Mouse (Mus musculus) G1E-ER4 (cell line): Measurements from ENCODE around the gene Kcnab3. TPM values are rescaled to one million over a fixed set of nuclear protein-coding genes. Genes with fewer than 3 reads are reported as not detected.

Experiments used
- GATA1 ChIP-seq: IDR thresholded peaks from one replicate; pipeline ENCODE4 v1.8.0; 2012; ENCODE audit warnings: low read length, inconsistent platforms
- polyA plus RNA-seq: library from polyadenylated mRNA; stranded (reverse); fragments of >175 nt; gene quantifications from 2 replicates; pipeline ENCODE4 v1.2.3, GENCODE M21; 2012

The Kcnab3 gene
- polyA plus RNA-seq: 2.1 and 2.7 TPM in 2 replicates

DNA sequence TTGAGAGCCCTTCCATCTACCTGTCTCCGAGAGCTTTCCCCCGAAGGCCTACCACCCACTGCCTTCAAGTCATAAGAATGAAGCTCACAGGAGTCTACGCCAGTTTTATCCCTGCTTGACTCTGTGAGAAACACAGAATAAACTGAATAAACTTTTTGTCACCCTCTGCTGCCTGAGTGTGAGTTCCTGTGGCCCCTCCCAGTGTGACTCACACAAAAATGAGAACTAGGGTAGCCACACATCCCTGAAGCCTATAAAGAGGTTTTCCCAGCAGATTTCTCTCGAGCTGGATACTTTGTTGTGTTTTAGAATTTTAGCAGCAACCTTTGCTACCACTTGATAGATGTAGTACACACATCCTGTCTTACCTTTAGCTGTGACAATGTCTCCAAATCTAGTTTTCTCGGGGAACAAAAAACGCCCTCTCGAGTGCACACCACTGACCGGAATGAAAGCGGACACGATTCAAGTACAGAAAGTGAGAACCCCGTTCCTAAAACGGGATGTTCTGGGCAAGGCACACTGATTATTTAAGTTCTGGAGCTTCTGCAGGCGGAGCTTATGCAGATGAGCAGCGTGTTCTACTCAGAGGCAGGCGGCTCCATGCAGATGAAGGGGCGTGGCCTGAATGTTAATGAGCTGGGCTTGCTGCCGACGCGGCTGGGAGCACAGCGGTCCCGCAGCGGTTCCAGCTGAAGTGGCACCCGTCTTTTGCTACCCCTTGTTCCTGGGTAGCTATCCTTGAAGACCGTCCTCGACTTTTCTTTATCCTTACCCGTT lies at the start of gene Kcnab3:
Kcnab3 (plus strand) TSS at position 631 of the 780 bp plus-strand sequence.
- TF ChIP-seq GATA1: no peak

DNA sequence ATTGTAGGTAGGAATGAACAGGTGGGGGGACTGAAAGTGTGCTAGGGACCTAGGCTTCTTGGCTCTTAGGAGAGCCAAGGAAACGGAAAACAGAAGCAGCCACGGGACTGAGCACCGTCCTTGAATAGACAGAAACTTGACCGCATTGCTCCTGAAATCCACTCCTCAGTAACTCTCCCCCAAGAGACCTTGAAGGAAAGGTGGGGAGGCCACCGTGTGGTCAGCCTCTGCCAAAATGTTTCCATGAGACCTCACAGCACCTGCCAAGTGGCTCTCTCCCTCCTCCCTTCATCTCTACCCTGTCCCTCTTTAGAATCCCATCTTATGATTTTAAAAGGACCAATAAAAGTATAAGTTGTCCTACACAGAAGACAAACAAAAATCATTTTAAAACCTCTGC lies 48.8 kb upstream of the Kcnab3 start:
- no peak for TF ChIP-seq GATA1

DNA sequence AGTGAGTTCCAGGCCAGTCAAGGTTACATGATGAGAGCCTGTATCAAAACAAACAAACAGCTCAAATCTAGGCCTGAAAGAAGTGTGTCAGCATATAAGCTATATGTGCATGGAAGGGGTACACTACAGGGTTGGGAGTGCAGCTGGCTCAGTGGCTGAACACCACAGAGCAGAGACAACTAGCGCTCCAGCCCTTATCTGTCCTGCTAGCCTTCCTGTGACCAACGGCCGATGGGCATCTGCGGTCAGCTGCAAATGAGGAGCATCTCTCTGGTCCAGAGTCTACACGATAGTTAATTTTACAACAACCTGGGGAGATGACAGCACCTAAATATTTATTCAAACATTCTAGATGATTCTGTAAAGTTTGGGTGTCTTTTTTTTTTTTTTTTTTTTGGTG lies 34.9 kb upstream of the Kcnab3 start:
- no peak for TF ChIP-seq GATA1

DNA sequence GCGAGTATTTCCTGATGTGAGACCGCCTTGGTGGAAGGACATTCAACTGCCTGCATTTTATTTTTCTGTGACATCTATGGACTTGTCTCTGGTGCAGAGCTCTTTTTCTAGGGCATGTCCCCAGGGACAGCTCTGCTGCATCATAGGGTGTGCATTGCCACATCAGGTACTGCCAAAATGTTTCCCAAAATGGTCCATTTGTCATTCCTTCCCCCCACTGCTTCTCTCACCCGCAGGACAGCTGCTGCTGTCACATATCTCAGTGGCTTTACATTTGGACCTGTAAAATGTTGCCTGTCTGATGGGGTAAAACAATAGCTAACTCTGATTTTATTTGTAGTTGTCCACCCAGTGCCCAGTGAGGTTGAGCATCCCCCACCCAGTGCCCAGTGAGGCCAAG lies 30.8 kb upstream of the Kcnab3 start:
- TF ChIP-seq GATA1: no peak

DNA sequence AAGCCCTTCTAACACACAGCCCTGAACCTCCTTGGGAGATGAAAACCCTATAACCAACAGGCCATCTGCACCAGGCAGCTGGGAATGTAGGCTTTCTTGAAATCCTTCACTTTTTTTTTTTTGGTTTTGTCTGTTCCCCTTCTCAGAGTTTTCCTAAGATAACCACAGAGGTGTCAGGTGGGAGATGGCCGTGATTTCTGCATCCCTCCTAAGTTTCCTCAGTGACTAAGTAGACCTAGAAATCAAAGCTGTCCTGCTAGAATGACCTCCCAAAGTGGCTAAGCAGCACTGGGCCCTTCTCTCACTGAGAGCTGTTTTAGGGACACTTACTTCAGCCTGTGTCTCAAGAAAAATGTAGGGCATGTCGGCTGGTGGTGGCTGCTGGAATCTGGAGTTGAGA lies 28.3 kb upstream of the Kcnab3 start:
- no peak for TF ChIP-seq GATA1

DNA sequence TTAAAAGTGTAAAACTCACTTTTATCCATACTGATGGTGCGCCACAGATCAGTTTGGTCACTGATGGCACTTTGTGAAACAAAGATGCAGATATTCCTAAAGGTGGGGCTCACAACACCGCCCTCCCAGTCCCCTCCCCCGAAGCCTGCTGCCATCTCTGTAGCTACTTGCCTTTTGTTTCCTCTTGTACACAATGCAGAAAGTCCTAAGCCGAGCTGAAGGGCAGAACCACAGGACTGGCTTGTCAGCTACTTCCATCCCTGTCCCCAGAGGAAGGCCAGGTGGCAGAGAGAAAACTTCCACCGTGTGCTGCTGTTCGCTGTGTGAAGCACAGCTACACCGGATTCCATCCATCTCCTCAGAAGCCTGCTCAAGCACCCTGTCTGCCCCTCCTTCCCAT lies 27.8 kb upstream of the Kcnab3 start:
- no peak for TF ChIP-seq GATA1

DNA sequence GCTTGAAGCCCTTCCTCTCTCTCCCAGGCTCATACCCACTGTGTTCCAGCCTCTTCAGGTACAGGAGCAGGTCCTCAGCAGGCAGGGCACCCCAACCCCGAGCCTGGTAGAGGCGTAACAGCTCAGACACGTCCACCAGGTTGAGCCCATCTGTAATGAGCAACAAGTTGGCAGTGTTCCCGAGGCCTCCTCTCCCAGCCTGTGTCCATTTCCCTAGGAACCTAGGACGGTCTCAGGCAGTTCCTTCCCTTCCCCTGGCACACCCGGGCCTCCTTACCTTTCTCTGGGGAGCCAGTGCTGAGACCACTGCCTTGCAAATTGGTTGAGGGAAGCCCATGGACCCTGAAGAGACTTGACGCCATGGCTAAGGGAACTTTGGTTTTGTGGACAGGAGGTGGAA lies 23.2 kb upstream of the Kcnab3 start:
- TF ChIP-seq GATA1: no peak

DNA sequence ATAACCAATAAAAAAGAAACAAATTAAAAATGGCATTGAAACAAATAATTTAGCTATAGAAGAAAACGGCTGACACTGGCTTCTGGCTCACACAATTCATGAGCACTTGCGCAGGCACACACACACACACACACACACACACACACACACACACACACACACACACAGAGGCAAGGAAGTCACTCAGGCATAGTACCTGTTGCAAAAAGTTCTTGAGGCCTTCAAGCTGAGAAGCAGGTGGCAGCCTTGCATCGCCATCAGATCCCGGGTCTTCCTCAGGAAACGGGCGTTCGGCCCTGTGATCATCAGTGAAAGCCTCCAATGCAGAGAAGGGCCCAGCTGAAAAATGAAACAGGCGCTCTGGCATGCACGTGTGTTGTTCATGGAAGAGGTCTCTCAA lies 20.8 kb upstream of the Kcnab3 start:
- no peak for TF ChIP-seq GATA1

DNA sequence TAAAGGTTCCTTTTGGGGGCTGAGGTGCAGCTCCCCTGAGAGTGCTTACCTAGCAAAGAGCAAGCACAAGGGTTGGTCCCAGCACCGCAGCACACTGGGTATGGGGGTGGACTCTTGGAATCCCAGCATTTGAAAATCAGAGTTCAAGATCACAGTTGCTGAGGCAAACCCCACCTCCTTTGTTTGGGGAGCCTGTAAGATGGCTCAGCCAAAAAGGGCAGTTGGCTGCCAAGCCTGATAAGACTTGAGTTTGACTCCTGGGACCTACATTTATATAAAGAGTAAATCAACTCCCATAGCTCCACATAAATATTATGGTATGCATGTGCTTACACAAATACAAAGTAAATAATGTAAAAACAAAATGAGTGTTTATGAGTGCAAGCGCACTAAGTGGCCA lies 20.0 kb upstream of the Kcnab3 start:
- no peak for TF ChIP-seq GATA1

DNA sequence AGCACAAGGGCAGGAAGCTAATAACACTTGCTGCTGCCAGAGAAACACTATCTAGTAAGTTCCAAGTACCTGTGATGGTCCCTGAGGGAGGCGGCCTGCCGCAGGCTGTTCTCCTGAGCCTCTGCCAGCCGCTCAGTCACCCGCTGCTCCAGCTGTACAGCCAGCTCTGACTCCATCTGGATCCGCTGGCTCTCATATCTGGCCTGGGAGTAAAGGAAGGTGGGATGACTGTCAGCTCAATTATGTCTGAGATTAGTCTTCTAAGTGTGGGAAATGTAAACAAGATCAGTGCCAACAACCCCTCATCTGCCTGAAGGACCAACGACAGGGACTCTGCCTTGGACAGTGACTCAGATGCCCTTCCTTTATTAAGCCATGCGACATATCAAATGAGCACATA lies 14.8 kb upstream of the Kcnab3 start:
- no peak for TF ChIP-seq GATA1

DNA sequence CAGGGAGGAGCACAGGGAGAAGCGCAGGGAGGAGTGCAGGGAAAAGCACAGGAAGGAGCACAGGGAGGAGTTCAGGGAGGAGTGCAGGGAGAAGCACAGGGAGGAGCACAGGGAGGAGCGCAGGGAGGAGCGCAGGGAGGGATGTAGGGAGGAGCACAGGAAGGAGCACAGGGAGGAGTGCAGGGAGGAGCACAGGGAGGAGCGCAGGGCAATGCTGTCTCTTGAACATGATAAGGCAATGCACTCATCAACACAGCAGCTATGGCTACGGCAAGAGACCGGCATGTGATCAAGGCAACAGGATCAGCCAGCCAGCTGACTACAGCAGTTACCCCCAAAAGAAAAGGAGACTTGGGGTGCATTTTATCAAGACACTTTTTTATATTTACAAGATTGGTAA lies 9.7 kb upstream of the Kcnab3 start:
- no peak for TF ChIP-seq GATA1

DNA sequence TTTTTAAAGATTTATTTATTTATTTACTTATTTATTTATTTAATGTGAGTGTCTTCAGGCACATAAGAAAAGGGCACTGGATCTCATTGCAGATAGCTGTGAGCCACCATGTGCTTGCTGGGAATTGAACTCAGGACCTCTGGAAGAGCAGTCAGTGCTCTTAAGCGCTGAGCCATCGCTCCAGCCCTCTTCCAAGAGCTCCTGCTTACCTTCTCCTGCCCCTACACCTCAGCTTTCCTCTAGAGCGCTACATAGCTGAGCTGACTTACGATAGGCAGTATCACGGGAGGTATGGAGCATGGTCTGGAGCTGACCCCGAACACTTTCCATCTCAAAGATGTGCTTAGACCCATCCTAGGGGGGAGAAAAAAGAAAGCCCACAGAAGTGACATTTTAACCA lies 4.5 kb upstream of the Kcnab3 start:
- no peak for TF ChIP-seq GATA1

DNA sequence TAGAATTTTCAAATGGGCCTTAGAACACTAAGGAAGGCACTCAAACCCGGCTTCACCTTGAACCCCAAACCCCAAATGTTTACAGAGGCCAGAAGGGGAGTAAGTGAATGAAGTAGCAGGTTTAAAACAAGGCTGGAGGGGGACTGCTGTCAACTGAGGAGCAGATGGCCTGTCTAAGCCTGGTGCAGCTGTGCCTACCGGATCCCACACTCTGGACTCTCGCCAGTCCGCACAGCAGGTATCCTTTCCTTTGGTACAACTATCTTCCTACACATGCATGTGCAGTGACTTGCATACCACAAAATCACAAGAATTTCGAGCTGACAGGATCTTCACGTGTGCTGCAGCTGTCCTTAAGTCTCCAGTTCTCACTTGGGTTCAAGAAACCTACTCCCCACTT lies 4.0 kb upstream of the Kcnab3 start:
- no peak for TF ChIP-seq GATA1

DNA sequence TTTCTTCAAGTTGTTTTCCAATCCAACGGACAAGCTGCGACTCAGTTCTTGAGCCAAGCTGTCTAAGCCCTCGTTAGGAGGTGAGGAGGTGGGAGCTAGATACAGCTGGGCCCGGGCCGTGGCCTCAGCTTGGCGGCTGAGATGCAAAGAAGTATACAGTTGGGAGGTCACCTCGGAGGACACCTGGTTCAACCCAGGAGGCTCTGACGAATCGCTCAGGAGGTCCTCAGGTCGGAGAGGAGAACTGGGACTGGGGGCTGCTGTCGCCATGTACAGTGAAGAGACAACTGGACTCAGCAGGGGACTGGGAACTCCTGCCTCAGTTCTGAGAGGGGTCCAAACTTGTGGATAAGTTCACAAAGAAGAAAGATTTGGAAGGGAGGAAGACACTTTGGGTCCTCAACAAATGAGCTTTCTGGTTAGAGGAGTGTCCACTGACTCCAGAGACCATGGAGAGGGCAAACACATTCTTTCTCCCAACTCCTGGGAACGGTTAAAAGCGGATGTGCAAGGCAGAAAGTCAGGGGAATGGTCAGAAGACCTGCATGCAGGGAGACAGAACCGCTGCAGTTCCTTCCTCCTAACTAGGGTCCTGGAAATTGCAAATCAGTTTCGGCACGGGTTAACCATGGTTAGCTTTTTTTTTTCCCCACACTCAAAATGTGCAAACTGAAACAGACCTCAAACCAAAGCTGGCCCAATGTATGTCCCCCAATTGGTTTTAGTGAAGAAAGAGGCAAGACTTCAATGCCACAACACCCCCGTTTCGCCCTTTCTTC lies 3.2 kb upstream of the Kcnab3 start:
- no peak for TF ChIP-seq GATA1

DNA sequence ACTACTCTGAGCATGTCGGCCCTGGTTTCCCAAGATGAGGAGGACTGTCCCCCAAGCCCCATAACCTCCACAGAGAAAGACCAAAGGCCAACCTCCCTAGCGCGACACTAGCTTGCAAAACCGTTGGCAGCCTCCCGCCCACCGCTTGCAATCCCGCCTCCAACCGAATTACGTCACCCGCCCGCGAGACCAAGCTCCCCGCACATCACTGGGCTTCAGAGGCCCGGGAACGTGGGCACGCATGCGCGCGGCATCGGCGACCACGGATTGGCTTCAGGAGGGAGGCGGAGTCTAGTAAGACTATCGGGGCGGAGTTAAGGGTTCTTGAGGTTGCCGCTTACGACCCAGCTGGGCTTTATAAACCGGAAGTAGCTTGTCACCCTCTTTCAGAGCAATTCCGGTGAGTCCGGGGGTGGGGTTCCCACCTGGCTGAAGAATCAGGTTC lies 2.4 kb upstream of the Kcnab3 start, which contains the start of the genes Cntrob and Trappc1:
Cntrob (minus strand) TSS at position 109 of the 445 bp plus-strand sequence.
Trappc1 (plus strand) TSS at position 314 of the 445 bp plus-strand sequence.
- TF ChIP-seq GATA1: no peak

DNA sequence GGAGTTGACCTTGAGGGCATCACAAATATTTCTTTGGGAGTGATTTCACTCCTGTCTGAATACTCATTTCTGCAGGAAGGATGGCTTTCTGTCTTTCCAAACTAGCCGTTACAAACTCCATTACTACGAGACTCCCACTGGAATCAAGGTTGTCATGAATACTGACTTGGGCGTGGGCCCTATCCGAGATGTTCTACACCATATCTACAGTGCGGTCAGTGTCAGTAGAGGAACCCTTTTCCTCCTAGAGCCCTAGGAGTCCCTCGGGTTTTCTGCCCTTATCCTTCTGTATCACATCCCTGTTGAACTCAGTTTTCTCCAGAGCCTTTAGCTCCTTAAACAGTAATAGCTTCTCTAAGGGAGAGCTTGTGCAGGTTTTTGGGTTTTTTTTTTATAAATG lies 1.3 kb upstream of the Kcnab3 start:
- no peak for TF ChIP-seq GATA1
